In genomic region chr2:170708901-170709300, GRCm38 (mm10) we compare ENCODE assay signal across 28 mouse cellular contexts.
"Had no signal": no experiment of that assay in that cellular context is flagged by ENCODE, and none has a peak within 500 bp of the region (broad histone marks: within the 10 kb centered on the region; RNA-seq: fewer than 3 reads in every experiment).

No protein-coding gene starts in this region.

- H3K4me1 ChIP-seq: heart, embryonic 13.5 days; heart, embryonic 15.5 days; kidney, embryonic 15.5 days; limb, embryonic 13.5 days; limb, embryonic 15.5 days; liver, embryonic 13.5 days; liver, embryonic 15.5 days had no signal

- H3K4me3 ChIP-seq: heart, adult 2 months; heart, embryonic 13.5 days; heart, embryonic 15.5 days; hindbrain, embryonic 13.5 days; hindbrain, embryonic 15.5 days; kidney, embryonic 15.5 days; left cerebral cortex, adult 2 months; limb, embryonic 13.5 days; limb, embryonic 15.5 days; liver, embryonic 13.5 days; liver, embryonic 15.5 days had no signal

- DNase-seq: gastrocnemius, postnatal 14 days; gastrocnemius, postnatal 36 days; heart, adult 2 months; heart, postnatal 14 days; heart, postnatal 36 days; kidney, adult 11 months; kidney, adult 2 months; kidney, adult 9 months; kidney, postnatal 14 days; kidney, postnatal 36 days; layer of hippocampus, adult 9-11 months; layer of hippocampus, postnatal 36 days; left cerebral cortex, postnatal 4 days; liver, embryonic 13.5 days had no signal

- H3K9me3 ChIP-seq: heart, embryonic 15.5 days; hindbrain, embryonic 15.5 days; kidney, embryonic 15.5 days; limb, embryonic 13.5 days; limb, embryonic 15.5 days had no signal

- H3K27me3 ChIP-seq: heart, embryonic 13.5 days; heart, embryonic 15.5 days; hindbrain, embryonic 13.5 days; hindbrain, embryonic 15.5 days; kidney, embryonic 15.5 days; limb, embryonic 13.5 days; limb, embryonic 15.5 days; liver, embryonic 13.5 days; liver, embryonic 15.5 days had no signal

- H3K27ac ChIP-seq: heart, adult 2 months; heart, embryonic 13.5 days; heart, embryonic 15.5 days; hindbrain, embryonic 13.5 days; hindbrain, embryonic 15.5 days; hindbrain, postnatal 0 days; kidney, embryonic 15.5 days; kidney, postnatal 0 days; left cerebral cortex, adult 2 months; limb, embryonic 13.5 days; limb, embryonic 15.5 days; liver, embryonic 13.5 days; liver, embryonic 15.5 days had no signal

- H3K4me2 ChIP-seq: heart, embryonic 11.5 days; heart, embryonic 13.5 days; heart, embryonic 15.5 days; hindbrain, embryonic 13.5 days; hindbrain, embryonic 15.5 days; kidney, embryonic 15.5 days; limb, embryonic 13.5 days; limb, embryonic 15.5 days; liver, embryonic 11.5 days; liver, embryonic 13.5 days; liver, embryonic 15.5 days had no signal

- ATAC-seq: hindbrain, postnatal 0 days; intestine, embryonic 16.5 days had no signal

- H3K9ac ChIP-seq: heart, embryonic 13.5 days; heart, embryonic 15.5 days; hindbrain, embryonic 13.5 days; hindbrain, embryonic 15.5 days; kidney, embryonic 15.5 days; limb, embryonic 13.5 days; limb, embryonic 15.5 days; liver, embryonic 13.5 days; liver, embryonic 15.5 days had no signal

- H3K36me3 ChIP-seq: heart, embryonic 13.5 days; heart, embryonic 15.5 days; hindbrain, embryonic 13.5 days; hindbrain, embryonic 15.5 days; kidney, embryonic 15.5 days; limb, embryonic 13.5 days; limb, embryonic 15.5 days; liver, embryonic 13.5 days; liver, embryonic 15.5 days had no signal
